Mouse (Mus musculus): ENCODE measurements at regions not wholly inside any gene's neighbourhood (a gene's known extent, or its start where the extent isn't known, plus 50 kb on each side); places are given as distances from the start of the nearest gene placed in this dataset.

- 81% methylated on average over 2 of the region's 2 CpGs for WGBS
- no peaks in the 10 kb centered on the region for H3K4me1 ChIP-seq
- no peaks in the 10 kb centered on the region for H3K9me3 ChIP-seq
- H3K4me2 ChIP-seq, result no peak overlapping the region
- ATAC-seq (ENCODE audit: insufficient number of reproducible peaks, low FRiP score, low TSS enrichment, low read depth), result no peak
- H3K27ac ChIP-seq, result no peak overlapping the region
- H3K27me3 ChIP-seq, result no peaks in the 10 kb centered on the region
- no peak overlapping the region for H3K9ac ChIP-seq
- no peak overlapping the region for H3K4me3 ChIP-seq
- no peaks in the 10 kb centered on the region for H3K36me3 ChIP-seq
Measured at GRCm38 (mm10) chr1:193935969-193936368, 565.9 kb upstream of the Camk1g start.

GRCm38 (mm10) chr1:193934308-193934707 lies 564.2 kb upstream of the Camk1g start:
- no peaks in the 10 kb centered on the region for H3K27me3 ChIP-seq
- no peak overlapping the region for H3K27ac ChIP-seq
- ATAC-seq (ENCODE audit: insufficient number of reproducible peaks, low FRiP score, low TSS enrichment, low read depth), result no peak
- H3K9me3 ChIP-seq, result no peaks in the 10 kb centered on the region
- H3K4me1 ChIP-seq, result no peaks in the 10 kb centered on the region
- no peaks in the 10 kb centered on the region for H3K36me3 ChIP-seq
- H3K4me3 ChIP-seq, result no peak overlapping the region
- WGBS, result 24% methylated on average over 1 of the region's 1 CpGs
- H3K9ac ChIP-seq, result no peak overlapping the region
- no peak overlapping the region for H3K4me2 ChIP-seq

- H3K4me2 ChIP-seq, result no peak overlapping the region
- WGBS, result 81% methylated on average over 5 of the region's 5 CpGs
- no peak overlapping the region for H3K9ac ChIP-seq
Measured at GRCm38 (mm10) chr1:193931131-193931729, 561.1 kb upstream of the Camk1g start.

GRCm38 (mm10) chr1:193928607-193929006 lies 558.5 kb upstream of the Camk1g start:
- H3K4me3 ChIP-seq, result no peak overlapping the region
- no peaks in the 10 kb centered on the region for H3K4me1 ChIP-seq
- no peak for ATAC-seq (ENCODE audit: insufficient number of reproducible peaks, low FRiP score, low TSS enrichment, low read depth)
- H3K9ac ChIP-seq, result no peak overlapping the region
- no peaks in the 10 kb centered on the region for H3K36me3 ChIP-seq
- 53% methylated on average over 4 of the region's 4 CpGs for WGBS
- no peak overlapping the region for H3K4me2 ChIP-seq
- no peak overlapping the region for H3K27ac ChIP-seq
- H3K27me3 ChIP-seq, result no peaks in the 10 kb centered on the region
- H3K9me3 ChIP-seq, result no peaks in the 10 kb centered on the region

More at GRCm38 (mm10) chr1:193931131-193931729, 561.1 kb upstream of the Camk1g start:
- H3K9me3 ChIP-seq, result no peaks in the 10 kb centered on the region
- no peaks in the 10 kb centered on the region for H3K27me3 ChIP-seq
- no peak overlapping the region for H3K4me3 ChIP-seq
- H3K27ac ChIP-seq, result no peak overlapping the region
- ATAC-seq (ENCODE audit: insufficient number of reproducible peaks, low FRiP score, low TSS enrichment, low read depth), result no peak
- H3K36me3 ChIP-seq, result no peaks in the 10 kb centered on the region
- no peaks in the 10 kb centered on the region for H3K4me1 ChIP-seq

- WGBS, result 67% methylated on average over 4 of the region's 4 CpGs
- no peak overlapping the region for H3K9ac ChIP-seq
- no peaks in the 10 kb centered on the region for H3K36me3 ChIP-seq
- H3K4me3 ChIP-seq, result no peak overlapping the region
- H3K27ac ChIP-seq, result no peak overlapping the region
- H3K9me3 ChIP-seq, result no peaks in the 10 kb centered on the region
- H3K27me3 ChIP-seq, result no peaks in the 10 kb centered on the region
- no peak overlapping the region for H3K4me2 ChIP-seq
- no peaks in the 10 kb centered on the region for H3K4me1 ChIP-seq
- no peak for ATAC-seq (ENCODE audit: insufficient number of reproducible peaks, low FRiP score, low TSS enrichment, low read depth)
Measured at GRCm38 (mm10) chr1:193922756-193923155, 552.7 kb upstream of the Camk1g start.

- Histone ChIP-seq H3K9ac (no peak overlapping the region), H3K27me3 (no peaks in the 10 kb centered on the region), H3K4me1 (no peaks in the 10 kb centered on the region), H3K4me2 (no peak overlapping the region), H3K27ac (no peak overlapping the region), H3K36me3 (no peaks in the 10 kb centered on the region), H3K9me3 (no peaks in the 10 kb centered on the region), H3K4me3 (no peak overlapping the region)
- 47% methylated on average over 3 of the region's 3 CpGs for WGBS
- no peak for ATAC-seq (ENCODE audit: insufficient number of reproducible peaks, low FRiP score, low TSS enrichment, low read depth)
Measured at GRCm38 (mm10) chr1:193919243-193919642, 549.1 kb upstream of the Camk1g start.

GRCm38 (mm10) chr1:193905711-193906110 lies 535.6 kb upstream of the Camk1g start:
- H3K4me1 ChIP-seq, result no peaks in the 10 kb centered on the region
- no peak for ATAC-seq (ENCODE audit: insufficient number of reproducible peaks, low FRiP score, low TSS enrichment, low read depth)
- no peaks in the 10 kb centered on the region for H3K27me3 ChIP-seq
- H3K4me2 ChIP-seq, result no peak overlapping the region
- H3K9me3 ChIP-seq, result no peaks in the 10 kb centered on the region
- H3K36me3 ChIP-seq, result no peaks in the 10 kb centered on the region
- no peak overlapping the region for H3K4me3 ChIP-seq
- no peak overlapping the region for H3K9ac ChIP-seq
- H3K27ac ChIP-seq, result no peak overlapping the region

- H3K4me1 ChIP-seq, result no peaks in the 10 kb centered on the region
- no peak overlapping the region for H3K27ac ChIP-seq
- no peaks in the 10 kb centered on the region for H3K9me3 ChIP-seq
- no peak for ATAC-seq (ENCODE audit: insufficient number of reproducible peaks, low FRiP score, low TSS enrichment, low read depth)
- no peak overlapping the region for H3K9ac ChIP-seq
- no peaks in the 10 kb centered on the region for H3K36me3 ChIP-seq
- no peak overlapping the region for H3K4me2 ChIP-seq
- H3K4me3 ChIP-seq, result no peak overlapping the region
- H3K27me3 ChIP-seq, result no peaks in the 10 kb centered on the region
Measured at GRCm38 (mm10) chr1:193894072-193894471, 524.0 kb upstream of the Camk1g start.

- Histone ChIP-seq H3K4me2 (no peak overlapping the region), H3K4me1 (no peaks in the 10 kb centered on the region), H3K36me3 (no peaks in the 10 kb centered on the region), H3K27ac (no peak overlapping the region), H3K9me3 (no peaks in the 10 kb centered on the region), H3K9ac (no peak overlapping the region), H3K27me3 (no peaks in the 10 kb centered on the region), H3K4me3 (no peak overlapping the region)
- 82% methylated on average over 2 of the region's 2 CpGs for WGBS
- ATAC-seq (ENCODE audit: insufficient number of reproducible peaks, low FRiP score, low TSS enrichment, low read depth), result no peak
Measured at GRCm38 (mm10) chr1:193876540-193876939, 506.4 kb upstream of the Camk1g start.

- no peak for ATAC-seq (ENCODE audit: insufficient number of reproducible peaks, low FRiP score, low TSS enrichment, low read depth)
- H3K4me3 ChIP-seq, result no peak overlapping the region
- H3K9ac ChIP-seq, result no peak overlapping the region
- no peaks in the 10 kb centered on the region for H3K4me1 ChIP-seq
- H3K9me3 ChIP-seq, result no peaks in the 10 kb centered on the region
- H3K36me3 ChIP-seq, result no peaks in the 10 kb centered on the region
- no peak overlapping the region for H3K4me2 ChIP-seq
- H3K27ac ChIP-seq, result no peak overlapping the region
- H3K27me3 ChIP-seq, result no peaks in the 10 kb centered on the region
Measured at GRCm38 (mm10) chr1:193876121-193876520, 506.0 kb upstream of the Camk1g start.

- Histone ChIP-seq H3K27ac (no peak overlapping the region), H3K9me3 (no peaks in the 10 kb centered on the region), H3K9ac (no peak overlapping the region), H3K4me3 (no peak overlapping the region), H3K4me1 (no peaks in the 10 kb centered on the region), H3K36me3 (no peaks in the 10 kb centered on the region), H3K4me2 (no peak overlapping the region), H3K27me3 (no peaks in the 10 kb centered on the region)
- no peak for ATAC-seq (ENCODE audit: insufficient number of reproducible peaks, low FRiP score, low TSS enrichment, low read depth)
- 88% methylated on average over 3 of the region's 3 CpGs for WGBS
Measured at GRCm38 (mm10) chr1:193875287-193875686, 505.2 kb upstream of the Camk1g start.

GRCm38 (mm10) chr1:193870731-193871130 lies 500.6 kb upstream of the Camk1g start:
- Histone ChIP-seq H3K9ac (no peak overlapping the region), H3K27ac (no peak overlapping the region), H3K36me3 (no peaks in the 10 kb centered on the region), H3K4me3 (no peak overlapping the region), H3K4me2 (no peak overlapping the region), H3K9me3 (no peaks in the 10 kb centered on the region), H3K27me3 (no peaks in the 10 kb centered on the region), H3K4me1 (no peaks in the 10 kb centered on the region)
- 73% methylated on average over 2 of the region's 2 CpGs for WGBS
- no peak for ATAC-seq (ENCODE audit: insufficient number of reproducible peaks, low FRiP score, low TSS enrichment, low read depth)

GRCm38 (mm10) chr1:193868639-193869320 lies 498.7 kb upstream of the Camk1g start:
- no peak overlapping the region for H3K27ac ChIP-seq
- no peak overlapping the region for H3K9ac ChIP-seq
- H3K36me3 ChIP-seq, result no peaks in the 10 kb centered on the region
- H3K4me1 ChIP-seq, result no peaks in the 10 kb centered on the region
- no peaks in the 10 kb centered on the region for H3K9me3 ChIP-seq
- H3K27me3 ChIP-seq, result no peaks in the 10 kb centered on the region
- WGBS, result 68% methylated on average over 4 of the region's 4 CpGs
- H3K4me3 ChIP-seq, result no peak overlapping the region
- H3K4me2 ChIP-seq, result no peak overlapping the region
- ATAC-seq (ENCODE audit: insufficient number of reproducible peaks, low FRiP score, low TSS enrichment, low read depth), result no peak
